Mouse (Mus musculus) G1E (cell line): Measurements from ENCODE around the gene Svs1.

ENCODE experiments used
- CTCF ChIP-seq: IDR thresholded peaks from 2 replicates; pipeline ENCODE4 v1.5.1; 2012; ENCODE audit warnings: low read depth, low read length, inconsistent platforms, mixed read lengths
- GATA1 ChIP-seq: IDR thresholded peaks from 2 replicates; pipeline ENCODE4 v1.6.1; 2012; ENCODE audit warnings: borderline replicate concordance, low read length, inconsistent platforms, mixed read lengths
- GATA2 ChIP-seq: IDR thresholded peaks from 2 replicates; pipeline ENCODE4 v1.6.1; 2012; ENCODE audit warnings: low read depth, low read length, inconsistent platforms, borderline replicate concordance
- POLR2AphosphoS5 ChIP-seq: IDR thresholded peaks from 2 replicates; pipeline ENCODE4 v1.6.1; 2012; ENCODE audit warnings: low read depth, low read length, inconsistent platforms; ENCODE audit not compliant: insufficient replicate concordance
- TAL1 ChIP-seq: conservative IDR thresholded peaks from 2 replicates; pipeline ENCODE4 v1.6.1; 2012; ENCODE audit warnings: low read depth, low read length, inconsistent platforms, mixed read lengths

GRCm38 (mm10) chr6:48956785-48957184, 29.9 kb upstream of the Svs1 start:
- TF ChIP-seq CTCF, result no peak
- TF ChIP-seq GATA1, result no peak
- TF ChIP-seq TAL1, result no peak
- TF ChIP-seq POLR2AphosphoS5, result no peak
- TF ChIP-seq GATA2, result no peak
